Mouse (Mus musculus) spleen, adult 2 months (tissue): ENCODE measurements around the gene Gm21987.

ENCODE experiments used
- CTCF ChIP-seq: fragments of 200-500 bp; IDR thresholded peaks from 2 replicates; pipeline ENCODE4 v1.5.1; 2011; ENCODE audit warnings: mild to moderate bottlenecking, inconsistent platforms; ENCODE audit not compliant: insufficient read depth, insufficient read length, insufficient replicate concordance; ENCODE audit errors: extremely low read depth
- POLR2A ChIP-seq: fragments of 200-500 bp; IDR thresholded peaks from 2 replicates; pipeline ENCODE4 v1.6.1; 2011; ENCODE audit warnings: low read depth, low read length, inconsistent platforms

DNA sequence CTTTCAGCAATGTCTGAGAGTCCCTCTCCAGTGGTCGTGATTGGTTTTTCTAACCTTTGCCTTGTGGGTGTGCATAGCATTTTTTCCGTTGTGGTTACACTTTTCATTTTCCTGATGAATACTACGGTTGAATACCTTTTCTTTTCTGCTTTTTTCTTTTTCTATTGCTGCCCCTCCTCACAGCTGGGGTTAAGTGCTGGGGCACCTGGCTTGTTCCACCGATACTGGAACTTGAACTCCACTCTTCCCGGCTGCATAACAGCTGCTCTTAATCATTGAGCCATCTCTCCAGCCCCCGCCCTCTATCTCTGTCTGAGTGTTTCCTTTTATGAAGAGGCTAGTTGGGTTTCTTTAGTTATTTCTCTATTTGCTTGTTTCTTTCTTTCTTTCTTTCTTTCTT is 32.2 kb downstream of the Gm21987 start:
- no peak for TF ChIP-seq CTCF
- no peak for TF ChIP-seq POLR2A
